Mouse (Mus musculus): Measurements from ENCODE around the gene Add3.

Add3 gene

DNA sequence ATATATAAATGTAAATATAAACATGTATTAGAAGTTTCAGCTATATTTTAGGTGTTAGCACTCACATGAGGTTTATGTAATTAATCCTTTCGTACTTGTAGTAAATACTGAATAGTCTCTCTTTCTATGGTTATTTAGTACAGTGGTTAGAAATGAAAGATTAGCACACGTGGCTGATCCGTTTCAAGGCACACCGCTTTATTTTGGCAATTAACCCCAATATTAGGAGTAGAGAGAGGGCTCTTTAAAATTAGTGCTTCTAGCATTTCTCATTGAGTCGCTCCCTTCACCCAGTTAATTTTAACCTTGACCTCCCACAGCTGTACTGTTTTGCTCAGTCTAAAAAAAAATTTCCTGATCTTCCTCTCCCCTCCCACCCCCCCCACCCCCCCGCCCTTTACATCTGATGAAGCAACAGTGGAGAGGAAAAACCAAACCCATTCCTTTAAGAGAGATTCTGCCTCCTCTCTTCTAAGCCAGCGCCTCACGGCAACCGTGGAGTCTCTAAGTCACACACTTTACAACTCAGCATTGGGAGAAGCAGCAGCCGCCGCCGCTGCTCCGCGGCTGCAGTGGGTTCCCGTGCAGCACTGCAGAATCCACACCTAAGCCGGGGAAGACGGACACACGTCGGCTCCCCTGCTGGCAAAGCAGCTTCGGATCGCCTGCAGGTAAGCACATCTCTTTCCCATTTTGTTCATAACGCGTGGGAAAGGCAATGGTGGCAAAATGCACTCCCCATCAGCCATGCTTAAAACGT lies at the start of gene Add3:
Gene Add3 (plus strand): TSS at position 400 of the 760 bp plus-strand sequence.
- peak; percentile 64 for DNase-seq

DNA sequence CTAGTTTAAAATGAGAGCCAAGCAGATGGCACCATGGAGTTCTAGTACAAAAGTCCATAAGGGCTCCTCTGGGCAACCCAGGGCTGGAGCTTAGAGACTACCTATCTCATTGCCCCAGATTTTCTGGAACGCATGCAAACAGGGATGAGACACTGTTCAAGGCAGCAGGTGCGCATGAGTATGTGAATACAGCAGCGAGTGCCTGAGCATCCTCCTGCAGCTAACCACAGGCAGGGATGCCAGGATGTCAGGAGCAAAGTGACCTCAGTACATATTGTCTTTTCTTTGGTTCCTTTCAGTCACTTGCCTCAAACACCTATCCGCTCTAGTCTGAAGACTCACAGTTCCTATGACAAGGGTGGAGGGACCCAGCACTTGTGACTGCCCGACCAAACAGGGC lies 49.6 kb upstream of the Add3 start:
- no peak for DNase-seq

DNA sequence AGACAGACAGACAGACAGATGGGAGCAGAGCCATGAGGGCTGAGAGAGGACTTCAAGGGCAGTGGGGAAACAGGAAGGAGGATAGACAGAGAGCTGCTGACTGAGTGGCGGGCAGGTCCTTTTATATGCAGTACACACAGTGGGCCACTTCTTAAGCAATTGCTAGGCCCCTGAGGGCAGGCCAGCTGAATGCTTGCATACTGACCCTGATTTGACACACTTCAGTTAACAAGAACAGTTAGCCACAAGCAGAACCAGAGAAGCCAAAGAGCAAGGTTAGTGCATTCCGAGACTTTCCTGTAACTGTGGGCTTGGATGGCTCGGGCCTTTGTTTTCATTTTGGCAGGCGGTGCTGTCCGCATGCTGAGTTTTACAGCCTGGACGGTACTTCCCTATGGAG lies 48.0 kb upstream of the Add3 start:
- no peak for DNase-seq

DNA sequence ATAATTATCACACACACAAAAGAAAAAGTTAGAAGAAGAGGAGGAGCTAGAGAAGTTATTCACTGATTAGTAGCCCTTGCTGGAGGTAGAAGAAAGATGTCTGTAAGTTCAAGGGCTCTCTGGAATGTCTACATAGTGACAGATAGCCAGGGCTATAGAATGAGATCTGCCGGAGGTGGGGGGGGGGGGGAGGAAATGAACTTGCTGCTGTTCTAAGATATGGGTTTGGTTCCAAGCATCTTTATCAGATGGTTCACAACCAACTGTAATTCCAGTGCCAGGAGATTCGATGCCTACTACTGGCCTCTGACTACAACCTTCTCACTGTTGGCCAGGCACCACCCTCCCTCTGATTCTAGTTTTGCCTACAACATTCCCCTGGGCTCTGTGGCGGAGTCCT lies 46.9 kb upstream of the Add3 start:
- no peak for DNase-seq

DNA sequence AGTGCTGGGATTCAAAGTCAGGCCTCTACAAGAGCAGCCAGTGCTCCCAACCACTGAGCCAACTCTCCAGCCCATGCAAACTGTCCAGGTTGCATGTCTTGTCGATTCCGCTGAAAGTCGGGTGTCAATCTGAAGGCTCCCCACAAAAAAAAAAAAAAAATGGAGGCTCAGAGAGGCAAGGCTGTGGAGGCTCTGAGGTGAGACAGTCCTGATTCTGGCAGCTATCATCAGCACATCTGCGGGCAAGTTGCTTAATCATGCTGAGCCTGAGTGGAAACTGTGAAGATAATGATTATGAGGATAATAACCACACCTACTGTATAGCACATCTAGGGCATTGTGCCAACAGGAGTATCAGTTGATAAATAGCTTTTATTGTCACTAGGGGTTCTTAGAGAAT lies 45.6 kb upstream of the Add3 start:
- no peak for DNase-seq

DNA sequence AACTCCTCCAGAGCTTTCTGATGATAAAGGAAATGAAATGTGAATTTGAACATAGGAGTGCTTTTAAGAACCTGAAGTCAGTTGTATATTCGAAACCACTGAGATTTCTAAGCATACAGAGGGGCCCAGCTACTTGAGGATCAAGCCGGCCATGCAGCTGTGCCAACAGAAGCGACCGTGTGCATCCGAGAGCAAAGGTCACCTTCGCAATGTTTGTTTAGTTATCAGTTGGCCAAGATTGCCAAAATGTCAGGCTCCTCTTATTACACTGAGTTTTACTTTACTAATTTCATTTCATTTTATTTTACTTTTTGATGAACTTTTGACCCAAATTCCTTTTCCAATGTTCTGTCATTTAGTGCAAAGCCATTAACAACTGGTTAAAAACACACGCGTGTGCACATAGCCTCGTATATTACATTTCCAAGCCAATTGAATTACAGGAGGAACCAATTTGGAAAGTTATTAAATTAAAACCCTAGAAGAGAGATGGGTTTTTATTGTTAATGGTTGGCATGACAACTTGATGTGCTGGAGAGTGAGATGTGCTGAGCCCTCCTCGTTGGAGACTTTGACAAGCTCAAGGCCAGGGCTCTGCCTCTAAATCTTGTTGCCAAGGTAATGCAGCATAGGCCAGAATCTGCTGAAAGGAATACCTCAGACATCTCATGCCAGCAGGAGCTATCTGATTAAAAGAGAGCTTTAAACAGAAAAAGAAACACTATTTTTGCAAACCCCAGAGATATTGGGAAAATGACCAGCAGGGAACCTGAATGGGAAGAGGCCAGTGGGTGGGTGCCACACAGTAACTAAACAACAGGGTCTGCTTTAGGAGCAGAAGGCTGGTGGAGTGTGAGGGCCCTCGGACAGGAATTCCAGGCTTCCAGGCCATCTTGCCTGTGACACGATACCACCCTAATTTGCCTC lies 38.6 kb upstream of the Add3 start:
- no peak for DNase-seq

DNA sequence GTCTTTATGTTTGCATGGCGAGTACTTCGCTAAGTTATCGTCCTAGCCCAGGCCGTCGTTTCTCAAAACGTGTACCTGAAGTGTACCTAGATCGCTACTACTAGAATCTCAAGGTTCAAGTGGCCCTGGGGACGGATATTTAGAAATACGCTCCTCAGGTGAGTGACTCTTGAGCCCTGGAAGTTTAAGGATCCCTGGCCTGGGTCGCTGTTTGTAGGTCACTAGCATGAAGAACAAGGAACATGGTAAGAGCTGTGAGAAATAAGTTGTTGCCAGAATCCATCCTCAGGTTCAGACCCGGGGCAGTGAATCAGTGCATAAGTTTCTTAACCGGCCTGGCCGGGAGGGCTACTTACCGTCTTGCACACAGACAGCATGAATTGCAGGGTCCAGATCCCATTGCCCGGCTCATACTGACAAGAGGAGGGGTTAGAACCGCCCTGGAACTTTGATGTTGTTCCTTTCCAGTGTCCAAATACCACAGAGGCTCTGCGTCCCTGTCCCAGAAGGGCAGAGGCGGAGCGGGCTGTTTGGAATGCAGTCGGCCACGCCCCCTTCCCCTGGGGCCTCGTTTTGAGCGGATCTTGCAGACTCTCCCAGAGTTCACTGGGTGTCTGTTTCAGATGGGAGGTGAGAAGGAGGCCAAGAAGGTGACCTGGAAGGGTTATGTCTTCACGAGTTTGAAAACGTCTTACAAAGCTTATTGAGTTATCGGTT lies 34.7 kb upstream of the Add3 start:
- DNase-seq = no peak

DNA sequence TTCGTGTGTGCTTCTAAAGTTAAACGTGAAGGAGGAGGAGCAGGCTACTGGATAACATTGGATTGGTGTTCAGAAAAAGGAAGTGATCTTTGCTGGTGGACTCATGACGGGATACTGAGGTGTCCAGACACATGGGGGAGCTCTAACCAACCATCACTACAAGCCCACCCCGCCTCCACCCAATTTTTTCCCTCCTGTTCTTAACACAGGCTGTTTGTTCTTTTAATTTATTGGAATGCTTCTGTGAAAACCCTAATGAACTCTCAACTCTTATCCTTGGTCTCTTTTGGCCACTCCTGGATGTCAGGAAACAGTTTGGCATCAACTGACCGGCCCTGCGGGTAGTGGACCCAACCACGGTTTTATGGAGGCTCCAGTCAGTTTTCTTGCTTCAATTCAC lies 33.3 kb upstream of the Add3 start:
- no peak for DNase-seq

DNA sequence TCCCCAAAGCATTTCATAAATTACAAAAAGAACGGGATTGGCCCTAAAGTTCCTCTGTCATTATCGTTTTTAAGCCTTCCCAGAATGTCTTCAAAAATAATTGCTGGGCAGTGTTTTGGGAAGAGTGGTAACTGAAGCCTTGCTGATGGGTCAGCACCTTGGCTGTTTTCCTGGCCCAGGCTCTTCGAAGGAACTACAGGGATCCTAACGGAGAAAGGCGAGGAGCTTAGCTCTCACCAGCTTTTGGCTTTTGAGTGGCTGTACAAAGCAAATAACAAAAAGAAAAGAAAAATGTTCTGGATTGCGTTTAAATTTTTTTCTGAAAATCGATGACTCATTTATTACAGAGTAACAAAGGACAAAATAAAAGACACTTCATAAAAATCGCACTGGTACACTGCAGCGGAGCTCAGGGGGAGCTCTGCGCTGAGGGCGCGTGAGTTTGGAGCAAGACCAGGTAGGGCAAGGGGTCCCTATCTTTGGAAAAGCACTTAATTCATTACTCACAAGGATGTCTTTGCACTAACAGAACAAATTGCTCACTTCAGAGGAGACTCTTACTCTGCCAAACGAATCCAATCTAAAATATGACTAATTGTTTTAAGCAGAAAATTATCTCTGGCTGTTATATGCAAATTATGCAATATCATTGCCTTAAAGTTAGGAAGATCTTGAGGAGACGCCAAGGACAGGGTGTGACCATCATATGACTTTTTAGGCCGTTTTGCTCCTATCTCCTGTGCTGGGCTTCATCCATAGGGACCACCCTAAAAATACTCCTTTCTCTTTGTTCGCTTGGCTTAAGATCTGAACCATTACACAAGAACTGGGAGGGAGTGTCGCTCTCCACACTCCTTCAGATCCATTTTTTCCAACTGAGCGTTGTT lies 32.6 kb upstream of the Add3 start:
- no peak for DNase-seq

DNA sequence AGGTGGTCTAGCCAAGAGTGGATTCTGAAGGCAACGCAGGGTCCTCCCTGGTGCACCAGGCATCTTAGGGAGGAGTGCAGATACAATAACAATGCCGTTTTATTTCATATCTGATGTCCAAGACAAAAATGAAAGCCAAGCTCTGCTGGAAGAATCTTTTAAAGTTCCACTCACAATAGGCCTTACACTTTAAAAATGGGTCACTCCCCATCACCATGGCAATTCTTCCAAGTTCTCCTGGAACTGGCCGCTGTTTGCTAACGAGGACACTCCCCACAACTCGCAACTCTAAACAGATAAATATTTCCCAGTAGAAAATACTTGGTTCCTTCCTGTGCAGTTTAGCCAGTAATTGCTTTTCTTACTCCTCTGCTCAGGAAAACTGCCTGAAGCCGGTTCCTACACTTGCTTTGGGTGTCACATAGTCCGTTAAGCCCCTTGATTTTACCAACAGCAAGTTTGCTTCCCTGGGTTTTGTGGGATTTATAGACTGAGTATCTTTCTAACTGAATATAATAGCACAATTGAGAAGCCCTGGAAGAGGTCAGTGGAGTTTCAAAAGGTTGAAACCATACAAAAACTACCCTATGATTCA lies 28.1 kb upstream of the Add3 start:
- DNase-seq = no peak

DNA sequence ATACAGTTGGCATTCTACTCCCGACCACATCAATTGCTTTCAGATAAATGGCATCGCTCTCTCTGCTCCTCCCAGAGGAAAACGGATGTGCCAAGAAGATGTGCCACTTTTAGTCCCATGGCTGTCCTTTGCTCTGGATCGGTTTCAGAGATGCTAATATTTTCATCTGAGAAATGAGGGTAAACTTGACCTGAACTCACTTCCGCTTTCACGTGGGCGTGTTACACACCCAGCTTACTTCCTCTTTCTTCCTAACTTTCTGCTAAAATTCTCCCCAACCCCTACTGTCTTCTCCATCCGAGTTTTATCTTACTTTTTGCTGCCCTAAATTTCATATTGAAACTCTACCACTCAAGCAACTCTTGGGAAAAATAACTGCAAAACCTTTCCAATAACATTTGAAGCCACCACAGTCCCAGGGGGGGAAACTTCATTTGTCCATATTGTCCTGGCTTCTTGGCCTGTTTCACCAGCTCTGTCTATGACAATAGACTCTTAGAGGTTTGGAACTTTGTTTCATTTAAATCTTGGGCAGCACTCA lies 20.9 kb upstream of the Add3 start:
- DNase-seq = no peak

DNA sequence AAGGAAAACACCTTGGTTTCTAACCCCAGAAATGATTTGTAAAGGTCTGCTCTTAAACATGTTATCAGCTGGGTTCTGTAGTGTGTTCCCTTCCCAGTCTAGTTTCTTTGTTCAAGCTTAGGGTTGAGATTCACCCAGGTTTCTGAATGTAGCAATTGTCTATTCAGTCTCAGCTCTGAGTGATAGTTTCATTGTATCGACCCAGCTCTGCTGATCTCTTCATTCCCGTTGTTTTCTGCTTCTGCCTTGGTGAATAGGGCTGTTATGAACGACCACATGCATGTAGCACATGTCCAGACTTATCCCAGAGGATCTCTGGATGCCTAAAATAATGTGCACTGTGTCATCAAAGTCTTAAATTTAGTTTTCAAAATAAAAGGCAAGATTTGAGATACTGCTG lies 19.8 kb upstream of the Add3 start:
- DNase-seq = no peak

DNA sequence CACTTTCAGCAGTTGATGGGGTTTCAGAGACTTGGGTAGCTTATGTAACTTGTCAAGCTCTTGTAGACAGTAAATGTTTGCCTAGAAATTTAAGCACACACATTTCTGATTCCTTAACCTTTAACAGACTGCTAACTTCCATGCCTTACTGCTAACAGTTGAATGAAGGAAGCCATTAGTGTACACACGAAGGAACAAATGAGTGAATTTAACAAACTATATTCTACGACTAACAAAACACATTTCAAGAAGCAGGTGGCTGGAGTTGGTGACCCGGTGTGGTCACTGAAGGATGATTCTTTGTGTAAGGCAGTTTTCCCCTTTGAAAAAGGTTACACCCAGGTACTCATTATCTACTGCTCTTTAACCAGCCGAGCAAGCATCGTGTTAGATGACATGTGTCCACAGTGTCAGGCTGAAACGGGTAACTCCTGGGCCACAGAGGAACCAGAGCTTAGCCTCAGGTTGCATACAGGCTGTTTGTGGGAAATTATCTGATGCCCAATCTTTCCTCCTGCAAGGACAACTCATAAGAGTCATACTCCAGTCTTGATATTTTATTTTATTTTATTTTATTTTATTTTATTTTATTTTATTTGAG lies 17.5 kb upstream of the Add3 start:
- no peak for DNase-seq

DNA sequence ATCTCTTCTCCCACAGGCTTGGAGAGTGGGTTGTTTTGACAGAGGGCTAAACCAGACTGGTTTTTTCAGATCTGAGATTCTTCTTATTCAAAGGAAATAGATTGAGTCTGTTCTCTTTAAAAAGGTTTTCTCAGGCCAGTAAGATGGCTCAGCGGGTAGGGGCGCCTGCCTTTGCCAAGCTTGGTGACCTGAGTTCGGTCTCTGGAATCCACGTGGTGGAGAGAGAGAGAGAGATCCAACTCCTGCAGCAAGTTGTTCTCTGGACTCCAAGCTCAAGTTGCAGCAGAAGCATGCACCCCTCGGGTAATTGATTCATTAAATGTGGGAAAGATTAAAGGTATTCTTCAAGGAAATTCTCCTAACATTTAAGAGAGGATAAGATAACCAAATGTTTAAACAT lies 16.9 kb upstream of the Add3 start:
- DNase-seq = no peak

DNA sequence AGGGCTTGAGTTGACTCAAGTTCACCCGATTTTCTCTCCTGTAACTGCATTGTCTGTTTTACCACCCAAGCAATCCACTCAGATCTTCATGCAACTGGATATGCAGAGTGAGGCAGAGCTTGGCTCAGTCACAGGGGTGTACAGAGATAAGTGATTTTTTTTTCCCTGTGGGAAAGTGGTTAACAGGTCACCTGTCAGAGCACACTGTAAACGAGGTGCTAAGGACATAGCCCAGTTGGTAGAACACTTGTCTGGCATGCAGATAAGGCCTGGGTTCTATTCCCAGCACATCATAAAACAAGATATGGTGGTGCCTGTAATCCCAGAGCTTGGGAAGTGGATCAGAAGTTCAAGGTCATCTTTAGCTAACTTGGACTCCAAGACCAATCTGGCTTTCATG lies 14.6 kb upstream of the Add3 start:
- no peak for DNase-seq

DNA sequence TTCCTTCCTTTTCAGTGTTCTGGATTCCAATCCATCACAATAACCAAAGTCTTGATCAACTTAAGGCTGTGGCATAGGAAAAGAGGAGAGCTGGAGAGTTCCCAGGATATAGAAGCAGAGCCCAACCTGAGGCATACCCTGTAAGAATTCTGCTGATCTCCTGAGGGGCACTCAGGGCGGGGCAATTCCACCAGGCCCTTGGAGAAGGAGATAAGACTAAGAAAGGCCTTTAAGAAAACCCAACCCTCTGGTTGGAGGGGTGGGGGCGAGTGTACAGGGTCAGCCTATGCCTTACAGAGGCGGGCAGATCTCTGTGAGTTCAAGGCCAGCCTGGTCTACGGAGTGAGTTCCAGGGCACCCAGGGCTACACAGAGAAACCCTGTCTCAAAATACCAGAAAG lies 13.7 kb upstream of the Add3 start:
- no peak for DNase-seq

DNA sequence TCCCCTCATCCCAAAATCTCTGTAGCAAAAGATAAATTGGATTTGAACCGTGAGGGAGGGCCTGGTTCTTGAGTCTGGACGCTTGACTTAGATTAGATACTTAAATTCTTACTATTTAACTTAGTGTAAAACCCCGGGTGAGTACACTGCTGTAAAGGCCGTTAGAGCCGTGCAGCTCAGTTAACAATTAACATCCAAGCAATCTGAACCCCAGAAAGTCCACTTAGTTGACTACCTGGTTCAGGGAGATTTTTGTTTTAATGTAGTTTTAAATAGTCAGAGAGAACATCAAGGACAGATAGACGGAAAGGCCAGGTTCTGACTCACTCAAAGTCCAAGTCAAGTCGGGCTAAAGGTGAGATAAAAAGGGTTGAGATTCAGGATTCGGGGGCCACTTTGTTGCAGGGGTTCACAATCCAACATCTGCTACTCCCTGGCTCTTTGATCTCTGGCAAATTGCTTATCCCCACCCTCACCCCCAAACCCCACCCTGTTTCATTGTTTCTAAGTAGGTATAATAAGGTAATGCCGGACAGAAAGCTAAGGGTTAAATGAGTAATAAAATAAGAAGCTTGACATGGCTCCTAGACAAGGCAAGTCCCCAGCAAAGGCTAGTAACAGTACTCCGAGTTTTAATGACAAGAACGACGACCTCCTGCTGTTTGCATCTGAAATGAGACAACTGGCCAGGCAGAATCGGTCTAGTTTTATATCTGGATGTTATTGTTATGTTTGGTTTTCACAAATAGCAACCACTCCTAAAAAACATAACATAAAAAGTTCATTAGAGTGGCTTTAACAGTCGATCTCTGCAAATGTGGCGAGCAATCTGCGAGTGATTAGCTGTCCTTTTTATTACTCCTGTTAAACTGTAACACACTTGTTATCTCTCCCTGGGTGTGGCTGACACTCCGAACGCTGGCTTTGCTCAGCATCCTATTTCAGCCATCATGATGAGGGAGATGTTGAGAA lies 12.6 kb upstream of the Add3 start:
- no peak for DNase-seq

DNA sequence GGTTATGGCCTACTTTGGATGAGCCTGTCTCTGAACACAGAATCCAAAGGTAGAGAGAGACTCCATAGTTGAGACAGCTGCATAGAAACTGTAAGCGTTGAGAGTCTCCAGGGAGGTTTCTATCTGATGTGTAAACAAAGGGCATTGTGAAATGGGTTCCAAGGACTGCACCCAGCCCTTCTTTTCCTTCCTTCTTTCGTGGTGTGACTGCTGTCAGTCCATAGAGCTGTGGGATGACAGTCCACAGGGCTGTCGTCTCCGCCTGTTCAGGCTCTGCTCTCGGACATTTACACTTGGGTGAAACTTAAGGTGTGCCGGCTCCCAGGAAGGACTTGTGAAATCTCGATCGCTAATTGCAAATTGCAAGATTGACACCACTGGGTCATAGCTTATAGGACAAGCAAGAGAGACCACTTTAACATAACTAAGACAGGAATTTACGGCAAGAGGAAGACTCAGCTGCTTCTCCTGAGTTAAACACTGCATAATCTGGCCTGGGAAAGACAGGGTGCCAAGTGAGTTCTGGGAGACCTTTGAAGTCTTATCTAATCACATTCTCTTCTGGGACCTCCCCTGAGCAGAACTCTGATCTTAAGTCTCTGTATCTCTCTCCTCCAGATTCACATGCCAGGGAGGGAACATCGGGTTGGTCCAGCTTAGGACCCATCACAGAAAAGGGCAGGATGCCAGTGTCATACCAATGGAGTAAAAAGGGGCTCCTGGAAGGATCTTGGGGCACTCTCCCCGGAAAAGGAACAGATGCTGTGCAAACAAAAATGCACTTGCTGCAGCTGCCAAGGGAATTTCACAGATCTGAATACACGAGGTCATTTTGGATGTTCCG lies 11.5 kb upstream of the Add3 start:
- DNase-seq = no peak
